ENCODE assay signal across 20 mouse cellular contexts in genomic region chr1:90513442-90514070, GRCm38 (mm10).
"Had no signal": no experiment of that assay in that cellular context is flagged by ENCODE, and none has a peak within 500 bp of the region (broad histone marks: within the 10 kb centered on the region; RNA-seq: fewer than 3 reads in every experiment).

No protein-coding gene starts in this region.

- H3K27ac ChIP-seq: intestine, embryonic 15.5 days; layer of hippocampus, adult 2 months; left cerebral cortex, adult 2 months; liver, embryonic 13.5 days; midbrain, embryonic 12.5 days; midbrain, embryonic 15.5 days; neural tube, embryonic 13.5 days; stomach, postnatal 0 days had no signal

- H3K4me3 ChIP-seq: intestine, embryonic 15.5 days; layer of hippocampus, adult 2 months; left cerebral cortex, adult 2 months; liver, embryonic 13.5 days; midbrain, embryonic 12.5 days; midbrain, embryonic 15.5 days; myocyte; neural tube, embryonic 13.5 days had no signal

- H3K4me2 ChIP-seq: intestine, embryonic 15.5 days; liver, embryonic 13.5 days; midbrain, embryonic 12.5 days; midbrain, embryonic 15.5 days; neural tube, embryonic 13.5 days had no signal

- H3K9ac ChIP-seq: intestine, embryonic 15.5 days; liver, embryonic 13.5 days; midbrain, embryonic 12.5 days; midbrain, embryonic 15.5 days; neural tube, embryonic 13.5 days had no signal

- H3K9me3 ChIP-seq: intestine, embryonic 15.5 days; liver, embryonic 13.5 days; midbrain, embryonic 12.5 days; midbrain, embryonic 15.5 days; neural tube, embryonic 13.5 days had no signal

- DNase-seq: kidney, adult 11 months; kidney, adult 9 months; layer of hippocampus, postnatal 36 days; liver, embryonic 13.5 days; lung, adult 2 months; lung, postnatal 14 days; lung, postnatal 4 days; retina, postnatal 1 day; right cerebral cortex, postnatal 25 days; thymus, adult 2 months; thymus, postnatal 14 days; thymus, postnatal 4 days had no signal

- H3K27me3 ChIP-seq: intestine, embryonic 15.5 days; liver, embryonic 13.5 days; midbrain, embryonic 12.5 days; midbrain, embryonic 15.5 days; neural tube, embryonic 13.5 days had no signal

- H3K36me3 ChIP-seq: intestine, embryonic 15.5 days; liver, embryonic 13.5 days; midbrain, embryonic 12.5 days; midbrain, embryonic 15.5 days; neural tube, embryonic 13.5 days had no signal

- H3K4me1 ChIP-seq: intestine, embryonic 15.5 days; liver, embryonic 13.5 days; midbrain, embryonic 15.5 days had no signal

- ATAC-seq: intestine, embryonic 15.5 days; midbrain, embryonic 15.5 days had no signal
